Mouse (Mus musculus): ENCODE measurements around the gene Mtnr1a. TPM values are rescaled to one million over a fixed set of nuclear protein-coding genes. Genes with fewer than 3 reads are reported as not detected.

Mtnr1a gene
- polyA plus RNA-seq, 1 experiment from 2014 or later = 0.41 TPM

- WGBS = 91% methylated on average over 3 of the region's 3 CpGs
- no peaks in the 10 kb centered on the region for H3K9me3 ChIP-seq
- H3K27me3 ChIP-seq (ENCODE audit: insufficient read depth, poor library complexity, severe bottlenecking) = no peaks in the 10 kb centered on the region
- no peak for DNase-seq (ENCODE audit: low spot score)
- no peaks in the 10 kb centered on the region for H3K4me1 ChIP-seq (replicated peaks)
- H3K27ac ChIP-seq = no peak overlapping the region
- H3K4me3 ChIP-seq = no peak overlapping the region
- H3K36me3 ChIP-seq = no peaks in the 10 kb centered on the region
Observed at GRCm38 (mm10) chr8:45117588-45117987, 48.7 kb downstream of the Mtnr1a start.

DNA sequence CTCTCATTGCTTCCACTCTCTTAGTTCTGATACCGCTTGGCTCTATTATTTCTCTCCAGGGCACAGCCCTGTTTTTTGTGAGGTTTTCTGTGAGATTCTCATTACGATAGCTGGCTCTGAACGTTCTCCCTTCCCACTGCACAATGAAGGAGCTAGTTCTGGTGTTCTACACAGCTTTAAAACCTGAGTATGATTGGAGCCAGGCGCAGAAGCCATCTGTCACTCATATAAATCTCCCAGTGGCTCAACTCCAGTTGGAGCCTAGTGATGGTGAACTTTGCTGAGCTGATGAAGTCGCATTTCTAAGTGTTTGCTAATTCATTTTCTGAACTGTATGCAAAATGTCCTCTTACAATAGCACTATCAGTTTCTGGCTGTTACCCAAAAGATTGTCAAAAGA lies 56.7 kb downstream of the Mtnr1a start:
- Histone ChIP-seq H3K27ac (no peak overlapping the region), H3K36me3 (no peaks in the 10 kb centered on the region), H3K4me1 (replicated peaks) (no peaks in the 10 kb centered on the region), H3K27me3 (ENCODE audit: insufficient read depth, poor library complexity, severe bottlenecking) (no peaks in the 10 kb centered on the region), H3K9me3 (no peaks in the 10 kb centered on the region), H3K4me3 (no peak overlapping the region)
- DNase-seq (ENCODE audit: low spot score) = no peak
- 85% methylated on average over 5 of the region's 5 CpGs for WGBS

Other genes starting within 250 kb of the Mtnr1a start
- 12.5 and 15.7 TPM in 2 replicates for gene Fat1, start 133.7 kb upstream of the Mtnr1a start, polyA plus RNA-seq (2016; fragmentation: Nextera tagmentation; extraction: Ambion mirVana)
- gene F11, start 192.9 kb downstream of the Mtnr1a start, polyA plus RNA-seq (2016; fragmentation: Nextera tagmentation; extraction: Ambion mirVana) = not detected in 2 replicates
- not detected in 2 replicates for gene Klkb1, start 225.7 kb downstream of the Mtnr1a start, polyA plus RNA-seq (2016; fragmentation: Nextera tagmentation; extraction: Ambion mirVana)
- not detected in 2 replicates for gene Gm45753, start 239.3 kb downstream of the Mtnr1a start, polyA plus RNA-seq (2016; fragmentation: Nextera tagmentation; extraction: Ambion mirVana)